Mouse (Mus musculus) stomach, postnatal 0 days (tissue): Measurements from ENCODE around the gene Fam219b.

Experiments used
- CTCF ChIP-seq: IDR thresholded peaks from 2 replicates; pipeline ENCODE4 v1.5.1; 2016; ENCODE audit warnings: antibody characterized with exemption, low read depth, mild to moderate bottlenecking, moderate library complexity
- EP300 ChIP-seq: optimal IDR thresholded peaks from 2 replicates; pipeline ENCODE3; 2016; ENCODE audit warnings: antibody characterized with exemption

DNA sequence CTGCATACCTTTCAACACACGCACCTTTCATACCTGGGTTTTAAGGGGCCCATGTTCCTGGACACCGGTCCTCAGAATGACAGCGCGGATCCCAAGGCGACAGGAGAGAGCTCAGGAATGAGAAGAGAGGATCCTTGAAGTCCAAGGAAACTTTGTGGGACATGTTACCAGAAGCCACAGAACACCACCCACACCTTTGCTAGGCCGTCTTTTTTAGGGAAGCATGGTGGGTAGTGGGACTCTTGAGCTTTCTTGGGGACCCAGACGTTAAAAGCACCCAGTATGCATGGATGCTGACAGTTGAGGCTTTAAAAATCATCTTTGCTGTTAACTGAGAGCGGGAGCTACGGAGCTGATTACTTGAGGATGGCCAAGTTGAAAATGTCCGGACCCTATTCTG is 32.4 kb upstream of the Fam219b start:
- no peak for TF ChIP-seq CTCF
- no peak for TF ChIP-seq EP300
